Mouse (Mus musculus) monocyte, adult 2 months (primary cell): ENCODE measurements around the gene Rad18.
"Not testable (repeated sequence)": the region's sequence is repeated elsewhere in the genome, so short reads cannot be mapped to it uniquely, and the experiment has no call there.

ENCODE experiments used
- DNase-seq, 2 experiments: peaks; one replicate each; pipeline ENCODE4 v3.0.0; 2022; ENCODE audit warnings: low spot score in 2 of 2, low read depth in 1 of 2

The Rad18 gene

GRCm38 (mm10) chr6:112696056-112696950 lies at the start of gene Rad18:
Gene Rad18 (minus strand): TSS chr6:112696686.
- DNase-seq: peak; percentile 37 to 66

DNA sequence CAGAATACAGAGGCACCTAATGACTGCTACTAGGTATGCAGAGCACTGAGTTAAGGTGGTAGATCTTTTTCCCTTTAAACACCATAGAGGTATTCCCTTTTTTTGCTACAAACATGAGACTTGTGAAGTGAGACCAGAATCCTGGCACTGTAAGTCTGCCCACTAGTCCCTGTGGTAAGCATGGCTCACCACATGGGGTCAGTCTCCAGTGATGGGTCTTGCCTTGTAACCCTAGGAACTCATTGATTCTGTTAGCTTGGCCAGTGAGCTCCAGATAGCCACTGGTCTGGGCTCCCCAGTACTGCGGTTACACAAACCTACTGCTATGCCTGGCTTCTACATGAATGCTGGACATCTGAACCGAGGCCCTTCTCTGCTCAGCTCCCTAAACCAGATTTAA lies 45.8 kb upstream of the Rad18 start:
- DNase-seq: no peak

- DNase-seq: no peak
Observed at GRCm38 (mm10) chr6:112741766-112742165, 45.3 kb upstream of the Rad18 start.

GRCm38 (mm10) chr6:112739635-112740034 lies 43.1 kb upstream of the Rad18 start:
- no peak for DNase-seq

DNA sequence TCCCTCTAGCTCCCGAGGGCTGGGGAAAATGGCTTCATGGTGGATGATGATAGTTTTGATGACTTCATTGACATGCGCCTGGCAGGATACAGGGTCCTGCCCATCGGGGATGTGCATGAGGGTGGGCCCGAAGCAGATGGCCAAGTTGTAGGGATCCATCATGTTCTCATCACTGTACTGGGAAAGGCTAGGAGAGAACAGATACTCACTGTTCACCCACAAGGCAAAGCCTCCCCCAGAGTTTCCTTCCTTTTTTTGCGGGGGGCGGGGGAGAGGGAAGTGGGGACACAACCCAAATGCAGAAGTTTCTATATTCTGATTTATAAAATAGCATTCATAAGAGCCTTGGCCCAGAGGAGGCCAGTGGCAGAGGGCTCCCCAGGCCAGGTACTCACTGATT lies 42.4 kb upstream of the Rad18 start:
- DNase-seq: peak in 1 of 2 experiments; percentile 21

DNA sequence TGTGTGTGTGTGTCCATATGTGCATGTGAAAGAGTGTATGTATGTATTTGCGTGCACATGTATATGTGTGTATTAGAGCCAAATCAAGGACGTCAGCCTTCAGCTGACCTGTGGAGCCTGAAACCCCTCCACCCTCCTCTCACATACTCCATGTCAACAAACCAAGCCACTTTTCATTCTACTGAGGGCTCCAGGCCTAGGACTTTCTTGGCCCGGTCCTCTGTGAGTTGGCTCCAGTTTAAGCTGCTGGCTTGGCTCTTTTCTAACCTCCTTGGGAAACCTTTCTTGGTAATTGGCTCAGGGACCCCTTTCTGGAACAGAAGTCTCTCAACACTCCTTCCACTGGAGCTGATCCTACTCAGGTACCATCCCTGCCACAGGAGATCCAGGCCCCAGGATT lies 40.0 kb upstream of the Rad18 start:
- no peak for DNase-seq

DNA sequence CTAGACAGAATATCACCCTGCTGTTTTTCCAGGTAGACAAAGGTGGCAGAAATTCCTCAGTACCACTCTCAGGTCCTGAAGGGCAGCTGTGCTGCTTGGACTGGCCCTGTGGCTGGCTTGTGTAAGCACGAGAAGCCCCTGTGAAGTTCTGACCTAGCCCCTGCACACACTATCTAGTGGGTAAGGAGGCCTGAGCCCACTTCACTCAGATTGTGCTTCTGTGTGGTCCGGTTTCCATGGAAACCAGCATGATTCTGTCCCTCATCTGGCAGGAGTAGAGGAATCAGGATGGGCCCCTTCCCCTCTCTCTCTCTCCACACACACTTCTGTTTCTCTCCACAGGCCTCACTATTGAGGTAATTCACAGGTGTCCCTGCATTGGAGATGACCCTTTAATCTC lies 38.6 kb upstream of the Rad18 start:
- DNase-seq: no peak

DNA sequence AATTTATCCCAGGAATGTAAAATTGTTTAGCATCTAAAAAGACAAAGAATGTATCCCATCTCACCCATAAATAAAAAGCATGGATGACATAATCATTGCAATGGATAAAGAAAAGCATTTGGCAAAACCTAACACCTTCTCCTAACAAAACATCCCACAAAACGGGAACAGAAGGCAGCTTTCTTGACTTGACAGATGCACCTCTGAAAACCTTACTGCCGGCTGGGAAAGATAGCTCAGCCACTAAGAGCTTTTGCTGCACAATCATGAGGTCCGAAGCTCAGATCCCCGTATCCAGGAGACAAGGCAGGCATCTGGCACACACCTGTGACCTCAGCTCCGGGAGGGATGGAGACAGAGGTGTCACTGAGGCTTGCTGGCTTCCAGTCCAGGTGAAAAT lies 37.5 kb upstream of the Rad18 start:
- no peak for DNase-seq

- DNase-seq: no peak
Observed at GRCm38 (mm10) chr6:112732434-112732833, 35.9 kb upstream of the Rad18 start.

DNA sequence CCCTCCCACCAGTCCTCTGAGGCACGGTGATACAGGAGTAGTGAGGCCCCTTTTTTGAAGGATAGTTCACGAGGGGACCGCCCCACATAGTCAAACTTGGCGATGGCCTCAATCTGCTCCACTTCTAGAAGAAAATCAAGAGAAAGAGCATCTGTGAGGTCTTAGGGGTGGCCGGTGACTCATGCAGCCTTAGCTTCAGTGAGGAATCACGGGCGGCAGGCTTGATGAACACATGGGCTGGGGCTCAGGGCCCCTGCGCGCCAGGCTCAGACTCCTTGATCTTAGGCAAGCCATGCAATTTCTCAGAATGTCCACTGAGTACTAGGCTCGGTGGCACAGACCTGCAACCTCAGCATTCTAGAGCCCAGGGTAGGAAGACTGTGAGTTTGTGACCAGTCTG lies 34.9 kb upstream of the Rad18 start:
- no peak for DNase-seq

DNA sequence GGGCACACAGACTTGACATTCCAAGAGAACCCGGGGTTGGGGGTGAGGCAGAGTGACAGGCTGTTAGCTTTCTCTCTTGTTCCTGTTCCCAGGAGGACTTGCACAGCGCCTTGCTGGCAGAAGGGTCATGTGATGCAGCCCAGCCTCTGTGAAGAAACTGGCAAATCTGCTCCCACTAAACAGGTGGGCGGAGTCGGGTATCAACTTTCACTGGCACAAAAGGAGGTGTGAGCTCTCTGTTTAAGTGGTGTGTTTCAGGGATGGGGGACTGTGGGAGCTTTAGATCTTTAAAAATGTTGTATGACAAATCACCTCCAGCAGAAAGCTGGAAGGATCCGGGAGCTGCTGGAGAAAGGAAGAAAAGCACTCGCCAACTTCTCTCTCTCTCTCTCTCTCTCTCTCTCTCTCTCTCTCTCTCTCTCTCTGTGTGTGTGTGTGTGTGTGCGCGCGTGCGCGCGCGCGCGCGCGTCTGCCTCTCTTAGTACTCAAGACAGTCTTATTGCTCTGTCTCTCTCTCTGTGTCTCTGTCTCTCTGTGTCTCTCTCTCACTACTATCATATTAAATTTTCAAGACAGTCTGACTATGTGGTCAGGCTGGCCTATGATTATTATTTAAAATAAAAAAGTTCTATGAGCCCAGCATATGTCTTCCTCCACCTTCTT lies 32.4 kb upstream of the Rad18 start:
- no peak for DNase-seq

DNA sequence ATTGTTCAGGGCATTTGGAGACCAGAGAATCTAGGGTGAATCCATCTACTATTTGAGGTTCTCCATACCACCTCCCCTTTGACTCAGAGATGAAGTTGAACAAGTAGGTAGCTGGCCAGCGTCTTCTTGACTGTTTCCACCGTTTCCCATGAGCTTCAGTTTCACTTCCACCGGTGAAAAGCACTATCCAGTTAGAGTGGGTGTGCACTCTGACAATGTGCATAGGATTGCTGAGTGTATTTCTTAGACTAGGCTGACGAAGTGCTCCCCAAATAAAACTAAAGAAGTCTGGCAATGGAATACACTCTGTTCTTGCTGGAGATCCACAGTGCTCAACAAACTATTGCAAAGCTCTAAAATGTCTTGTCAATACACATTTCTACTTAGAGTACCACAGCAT lies 29.0 kb upstream of the Rad18 start:
- DNase-seq: no peak

GRCm38 (mm10) chr6:112720409-112721080 lies 24.1 kb upstream of the Rad18 start:
- DNase-seq: no peak

DNA sequence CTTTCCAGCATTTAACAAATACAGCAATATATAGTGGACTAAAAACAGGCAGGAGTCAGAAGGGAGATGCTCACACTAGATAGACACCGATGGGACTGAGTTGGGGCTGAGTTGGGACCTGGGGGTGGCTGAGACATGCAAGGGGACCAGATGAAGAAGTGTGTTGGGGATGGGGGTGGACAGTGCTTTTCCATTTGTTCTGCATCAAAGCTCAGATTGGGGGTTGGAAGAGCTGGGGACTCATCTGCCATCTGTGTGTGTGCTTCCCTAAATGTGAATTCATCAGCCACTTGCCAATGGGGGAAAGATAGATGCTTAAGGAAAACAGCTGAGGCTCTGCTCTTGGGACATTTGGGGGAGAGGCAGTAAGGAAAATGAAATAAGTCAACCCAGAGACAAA lies 23.5 kb upstream of the Rad18 start:
- DNase-seq: no peak

- DNase-seq: no peak
Observed at GRCm38 (mm10) chr6:112717168-112717567, 20.7 kb upstream of the Rad18 start.

- no peak for DNase-seq
Observed at GRCm38 (mm10) chr6:112713951-112714350, 17.5 kb upstream of the Rad18 start.

- not testable (repeated sequence) for DNase-seq
Observed at GRCm38 (mm10) chr6:112702296-112702695, 5.8 kb upstream of the Rad18 start.

DNA sequence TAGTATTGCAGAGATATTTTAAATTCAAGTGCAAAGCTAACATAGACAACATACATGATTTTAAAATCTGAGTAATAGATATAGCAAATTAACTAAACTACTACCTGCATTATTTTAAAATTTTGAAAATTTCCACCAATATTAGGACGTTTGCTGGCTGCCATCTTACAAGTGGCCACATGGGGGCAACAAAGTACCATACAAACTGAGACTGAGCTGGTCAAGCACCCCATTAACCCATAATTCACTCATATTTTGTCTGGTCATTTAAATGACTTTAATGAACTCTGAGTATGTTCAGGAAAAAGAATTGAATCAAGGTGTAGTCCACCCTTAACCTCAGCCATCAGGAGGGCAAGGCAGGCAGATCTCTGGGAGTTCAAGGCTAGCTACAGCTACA lies 3.9 kb upstream of the Rad18 start:
- DNase-seq: peak in 1 of 2 experiments; percentile 21

- DNase-seq: no peak
Observed at GRCm38 (mm10) chr6:112699115-112699514, 2.6 kb upstream of the Rad18 start.

DNA sequence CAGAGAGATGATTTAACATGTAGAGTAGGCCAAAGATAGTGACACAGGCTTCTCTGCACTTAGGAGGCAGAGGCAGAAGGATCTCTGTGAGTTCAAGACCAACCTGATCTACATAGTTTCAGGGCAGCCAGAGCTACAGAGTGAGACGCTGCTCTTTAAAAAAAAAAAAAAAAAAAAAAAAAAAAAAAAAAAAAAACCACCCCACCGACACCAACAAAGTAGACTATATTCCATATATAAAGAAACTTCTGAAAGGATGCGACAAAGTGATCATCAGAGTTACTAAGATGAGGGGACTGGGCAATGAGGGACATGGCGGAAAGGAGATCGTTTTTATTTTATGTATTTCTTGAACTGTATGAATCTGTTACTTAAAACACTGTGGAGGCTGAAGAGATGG lies 2.0 kb downstream of the Rad18 start:
- no peak for DNase-seq

GRCm38 (mm10) chr6:112691523-112691922 lies 5.0 kb downstream of the Rad18 start:
- DNase-seq: no peak

DNA sequence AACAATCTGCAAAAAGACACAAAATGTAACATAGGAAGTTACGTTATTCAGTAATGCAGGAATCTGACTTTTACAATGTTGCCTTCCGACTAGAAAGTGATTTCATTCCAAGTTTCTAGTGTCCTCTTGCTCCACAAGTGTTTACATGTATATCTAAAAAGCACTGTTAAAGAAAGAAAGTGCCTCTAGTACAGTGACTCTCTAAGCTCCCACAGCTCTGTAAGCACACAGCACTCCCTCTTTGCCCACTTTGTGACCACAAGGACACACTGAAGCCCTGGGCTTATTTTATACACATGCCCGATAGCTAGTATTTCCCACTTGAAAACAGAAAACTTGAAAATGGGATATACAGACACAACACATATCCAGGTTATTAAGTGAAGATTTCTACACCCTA lies 8.5 kb downstream of the Rad18 start:
- no peak for DNase-seq
